Mouse (Mus musculus) hindbrain, embryonic 10.5 days (tissue): ENCODE data around the gene Sdha. TPM values are rescaled to one million over a fixed set of nuclear protein-coding genes. Genes with fewer than 3 reads are reported as not detected.

Experiments used
- DNase-seq: peaks from one replicate; pipeline ENCODE4 v3.0.0-alpha.2; 2017; ENCODE audit warnings: low spot score
- H3K27ac ChIP-seq: fragments of 300-500 bp; sonication (generic); 2 replicates; pipeline ENCODE4 v1.5.1; 2016; ENCODE audit warnings: mild to moderate bottlenecking, moderate library complexity
- H3K27me3 ChIP-seq: fragments of 300-500 bp; sonication (generic); 2 replicates; pipeline ENCODE4 v1.6.1; 2016; ENCODE audit warnings: mild to moderate bottlenecking; ENCODE audit not compliant: poor library complexity, insufficient read depth, severe bottlenecking
- H3K36me3 ChIP-seq: fragments of 300-500 bp; sonication (generic); 2 replicates; pipeline ENCODE4 v1.6.1; 2016; ENCODE audit warnings: mild to moderate bottlenecking, moderate library complexity
- H3K4me1 ChIP-seq: fragments of 300-500 bp; sonication (generic); replicated peaks from 2 replicates; pipeline ENCODE4 v1.6.1; 2016; ENCODE audit warnings: mild to moderate bottlenecking
- H3K4me3 ChIP-seq: fragments of 300-500 bp; sonication (generic); 2 replicates; pipeline ENCODE4 v1.5.1; 2016; ENCODE audit warnings: mild to moderate bottlenecking, moderate library complexity
- H3K9me3 ChIP-seq: fragments of 300-500 bp; sonication (generic); 2 replicates; pipeline ENCODE4 v1.6.1; 2016; ENCODE audit warnings: mild to moderate bottlenecking, moderate library complexity
- WGBS: fragments of 180-500 bp; shearing (Covaris S2); methylation state at CpG from one replicate; pipeline ENCODE4 v1.1.7; 2016; 5-methylcytosine and 5-hydroxymethylcytosine counted together
- polyA plus RNA-seq: library from polyadenylated mRNA; unstranded; fragments of >200 nt; fragmentation: Nextera tagmentation; extraction: Ambion mirVana; gene quantifications from 2 replicates; pipeline ENCODE4 v1.2.1, GENCODE M21; 2016

Sdha gene
- polyA plus RNA-seq, result 221 and 266 TPM in 2 replicates

DNA sequence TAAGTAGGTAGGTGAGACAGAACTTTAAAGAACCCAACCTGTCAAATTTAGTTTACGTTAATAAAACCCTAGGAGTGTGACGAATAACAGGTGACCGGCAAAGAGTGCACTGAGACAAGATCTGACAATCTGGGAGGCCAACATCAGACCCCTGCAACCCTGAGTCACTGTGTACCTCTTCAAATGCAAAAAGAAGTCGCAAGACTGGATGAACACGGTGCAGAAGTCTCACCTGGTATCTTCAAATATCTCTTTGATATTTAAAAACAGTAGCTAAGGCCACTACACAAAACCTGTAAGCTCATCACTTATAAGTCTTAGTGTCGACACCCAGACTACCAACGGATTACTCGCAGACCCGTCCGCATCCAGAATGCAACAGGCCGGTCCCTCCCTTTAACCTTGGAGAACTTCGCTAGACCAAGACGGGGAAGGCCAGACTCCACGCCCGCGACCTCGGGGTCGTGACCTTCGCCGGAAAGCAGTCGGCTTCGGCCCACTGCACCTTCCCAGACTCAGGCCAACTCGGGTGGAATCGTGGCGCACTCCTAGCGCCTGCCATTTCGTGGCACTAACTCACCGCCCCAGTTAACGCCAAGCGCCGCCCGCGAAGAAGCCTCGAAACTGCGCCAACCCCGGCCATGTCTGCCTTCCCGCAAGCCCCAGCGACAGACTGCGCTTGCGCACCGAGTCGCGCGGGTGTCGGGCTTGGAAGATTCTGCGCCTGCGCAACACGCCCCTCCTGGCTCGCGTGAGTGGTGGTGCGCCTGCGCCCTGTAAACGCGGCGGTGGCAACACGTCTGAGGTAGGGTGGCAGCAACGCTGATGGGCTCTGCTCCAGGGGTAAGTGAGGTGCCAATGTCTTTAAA, at the start of gene Sdha, which contains the start of gene Ccdc127:
Gene Sdha (minus strand): TSS at position 715 of the 869 bp plus-strand sequence.
Gene Ccdc127 (plus strand): TSS at position 744 of the 869 bp plus-strand sequence.
- Histone ChIP-seq H3K27ac (peak within 1 kb of the TSS; percentile 95), H3K9me3 (no peaks in the 10 kb centered on the region), H3K36me3 (peaks cover 25% of the 10 kb centered on the region), H3K4me1 (peaks cover 18% of the 10 kb centered on the region), H3K27me3 (no peaks in the 10 kb centered on the region), H3K4me3 (peak within 1 kb of the TSS; percentile 77)
- WGBS, result 3% methylated on average over 57 of the region's 57 CpGs
- peak; percentile 98 for DNase-seq

DNA sequence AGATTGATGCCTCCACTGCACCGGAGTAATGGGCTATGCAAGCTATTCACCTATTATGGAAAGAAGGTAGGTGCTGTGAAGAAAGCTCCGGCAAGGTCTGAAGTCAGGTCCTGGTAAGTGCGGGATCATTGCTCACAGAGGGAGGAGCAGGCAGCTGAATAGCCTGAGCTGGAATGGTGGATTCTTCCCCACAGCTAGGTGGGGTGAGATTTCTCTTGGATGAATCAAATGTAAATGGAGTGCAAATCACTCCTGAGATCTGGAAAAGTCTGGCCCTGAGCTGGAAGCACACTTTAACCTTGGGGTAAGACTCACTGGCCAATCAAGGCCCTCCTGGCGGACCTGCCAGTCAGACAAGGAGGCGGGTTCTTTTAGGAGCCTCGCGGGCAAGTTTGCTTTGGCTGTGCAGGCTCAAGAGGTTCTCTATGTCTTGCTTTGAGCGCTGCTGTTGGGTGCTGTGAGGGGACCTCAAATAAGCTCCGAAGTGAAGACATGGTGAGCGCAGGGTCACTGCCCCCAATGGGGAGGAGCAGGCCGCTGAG, 49.3 kb upstream of the Sdha start, which contains the start of gene Ftl1-ps1:
Gene Ftl1-ps1 (plus strand): TSS at position 397 of the 542 bp plus-strand sequence.
- no peaks in the 10 kb centered on the region for H3K9me3 ChIP-seq
- DNase-seq, result peak; percentile 10
- no peaks in the 10 kb centered on the region for H3K4me1 ChIP-seq
- H3K4me3 ChIP-seq, result no peak within 1 kb of the TSS
- no peaks in the 10 kb centered on the region for H3K36me3 ChIP-seq
- WGBS, result 11% methylated on average over 11 of the region's 11 CpGs
- H3K27me3 ChIP-seq, result peaks cover 4% of the 10 kb centered on the region; the same call in 1 of the 2 replicates
- H3K27ac ChIP-seq, result no peak within 1 kb of the TSS

- 78% methylated on average over 2 of the region's 2 CpGs for WGBS
- Histone ChIP-seq H3K36me3 (no peaks in the 10 kb centered on the region), H3K27ac (no peak overlapping the region), H3K4me3 (no peak overlapping the region; the same call in 1 of the 2 replicates), H3K9me3 (no peaks in the 10 kb centered on the region), H3K27me3 (no peaks in the 10 kb centered on the region), H3K4me1 (no peaks in the 10 kb centered on the region; the same call in 1 of the 2 replicates)
- no peak for DNase-seq
These were observed 41.1 kb upstream of the Sdha start for GRCm38 (mm10) chr13:74391156-74391555.

DNA sequence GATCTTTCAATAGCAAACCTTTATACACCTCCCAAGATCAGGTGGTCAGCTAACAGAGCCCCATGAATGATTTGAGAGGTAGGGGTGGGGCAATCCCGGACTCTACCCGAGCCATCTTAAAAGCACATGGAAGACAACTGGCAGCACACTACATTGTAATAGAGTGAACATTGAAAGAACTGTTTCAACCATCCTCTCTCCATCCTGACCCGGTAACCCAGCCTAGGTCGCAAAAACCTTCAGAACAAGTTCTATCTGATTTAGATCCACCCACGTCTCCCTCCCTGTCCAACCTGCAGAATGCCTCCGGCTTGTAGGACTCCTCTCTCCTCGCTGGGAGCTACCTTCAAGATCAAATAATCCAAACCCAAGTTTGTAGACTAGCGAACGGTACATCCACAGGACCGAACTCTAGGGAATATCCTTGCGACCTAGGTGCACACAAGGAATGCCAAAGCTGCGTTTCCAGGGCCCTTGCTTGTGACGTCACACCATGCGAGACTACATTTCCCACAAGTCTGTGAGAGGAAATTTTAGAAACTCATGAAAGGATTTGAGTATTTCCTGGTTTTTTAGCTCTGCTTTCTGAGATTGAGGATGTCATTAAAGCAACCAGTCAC, 40.4 kb upstream of the Sdha start, which contains the start of gene Zfp72:
Gene Zfp72 (minus strand): TSS at position 466 of the 620 bp plus-strand sequence.
- H3K27me3 ChIP-seq, result no peaks in the 10 kb centered on the region
- peak within 1 kb of the TSS; percentile 68 for H3K4me3 ChIP-seq
- WGBS, result 2% methylated on average over 14 of the region's 14 CpGs
- peak; percentile 55 for DNase-seq
- peak within 1 kb of the TSS; percentile 85 for H3K27ac ChIP-seq
- no peaks in the 10 kb centered on the region for H3K9me3 ChIP-seq
- H3K4me1 ChIP-seq, result no peaks in the 10 kb centered on the region; the same call in 1 of the 2 replicates
- no peaks in the 10 kb centered on the region for H3K36me3 ChIP-seq

DNA sequence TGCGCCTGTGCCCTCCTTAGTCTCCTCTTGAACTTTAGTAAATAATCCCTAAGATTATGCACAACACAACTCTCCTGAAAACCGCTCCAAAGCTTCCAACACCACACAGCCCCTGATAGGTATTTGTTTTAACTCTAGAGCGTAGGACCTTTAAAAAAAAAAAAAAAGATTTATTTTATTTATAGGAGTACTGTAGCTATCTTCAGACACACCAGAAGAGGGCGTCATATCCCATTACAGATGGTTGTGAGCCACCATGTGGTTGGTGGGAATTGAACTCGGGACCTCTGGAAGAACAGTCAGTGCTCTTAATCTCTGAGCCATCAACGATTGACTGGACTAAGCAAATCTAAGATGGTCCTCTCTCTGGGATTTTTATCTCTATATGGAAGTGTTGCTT, 39.6 kb upstream of the Sdha start:
- Histone ChIP-seq H3K4me1 (no peaks in the 10 kb centered on the region; the same call in 1 of the 2 replicates), H3K4me3 (peak overlapping the region; percentile 68), H3K27me3 (no peaks in the 10 kb centered on the region), H3K27ac (no peak overlapping the region), H3K9me3 (no peaks in the 10 kb centered on the region), H3K36me3 (no peaks in the 10 kb centered on the region)
- WGBS, result 72% methylated on average over 6 of the region's 6 CpGs
- no peak for DNase-seq

GRCm38 (mm10) chr13:74382289-74382688, 32.2 kb upstream of the Sdha start:
- no peaks in the 10 kb centered on the region for H3K4me1 ChIP-seq
- no peaks in the 10 kb centered on the region for H3K27me3 ChIP-seq
- H3K4me3 ChIP-seq, result no peak overlapping the region
- H3K36me3 ChIP-seq, result no peaks in the 10 kb centered on the region
- no peaks in the 10 kb centered on the region for H3K9me3 ChIP-seq
- DNase-seq, result no peak
- no peak overlapping the region for H3K27ac ChIP-seq
- WGBS, result 80% methylated on average over 3 of the region's 3 CpGs

- no peaks in the 10 kb centered on the region for H3K4me1 ChIP-seq
- H3K27ac ChIP-seq, result no peak overlapping the region
- no peaks in the 10 kb centered on the region for H3K9me3 ChIP-seq
- no peaks in the 10 kb centered on the region for H3K27me3 ChIP-seq
- no peak overlapping the region for H3K4me3 ChIP-seq
- no peak for DNase-seq
- no peaks in the 10 kb centered on the region for H3K36me3 ChIP-seq
- 82% methylated on average over 10 of the region's 10 CpGs for WGBS
These were observed 31.6 kb upstream of the Sdha start for GRCm38 (mm10) chr13:74381533-74382276.

GRCm38 (mm10) chr13:74363859-74364235, 13.8 kb upstream of the Sdha start, which contains the start of gene Lrrc14b:
Lrrc14b (minus strand) TSS chr13:74364005.
- 90% methylated on average over 8 of the region's 8 CpGs for WGBS
- Histone ChIP-seq H3K4me1 (no peaks in the 10 kb centered on the region), H3K27me3 (no peaks in the 10 kb centered on the region), H3K27ac (no peak within 1 kb of the TSS), H3K4me3 (no peak within 1 kb of the TSS), H3K9me3 (no peaks in the 10 kb centered on the region), H3K36me3 (peaks cover 46% of the 10 kb centered on the region)
- no peak for DNase-seq

GRCm38 (mm10) chr13:74363176-74363858, 13.2 kb upstream of the Sdha start:
- WGBS, result 92% methylated on average over 13 of the region's 13 CpGs
- H3K27ac ChIP-seq, result no peak overlapping the region
- H3K4me1 ChIP-seq, result no peaks in the 10 kb centered on the region
- no peaks in the 10 kb centered on the region for H3K9me3 ChIP-seq
- no peak for DNase-seq
- no peak overlapping the region for H3K4me3 ChIP-seq
- H3K36me3 ChIP-seq, result peaks cover 51% of the 10 kb centered on the region
- H3K27me3 ChIP-seq, result no peaks in the 10 kb centered on the region

DNA sequence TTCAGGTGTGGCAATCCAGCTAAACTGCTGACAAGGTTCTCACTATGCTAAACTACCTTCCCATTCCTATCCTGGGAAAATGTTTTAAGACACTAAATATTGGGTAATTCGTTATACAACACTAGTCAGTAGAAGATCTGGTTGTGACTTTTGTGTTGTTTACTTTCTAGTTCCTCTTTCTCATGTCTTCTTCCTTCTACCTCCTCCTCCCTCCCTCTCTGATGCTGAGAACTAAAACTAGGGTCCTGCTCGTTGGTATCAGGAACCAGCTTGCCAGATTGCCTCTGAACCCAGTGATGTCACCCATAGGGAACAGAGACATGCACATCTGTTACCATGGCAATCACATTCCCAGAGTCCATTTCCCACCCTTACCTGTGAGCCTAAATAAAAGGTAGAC, 12.1 kb upstream of the Sdha start:
- Histone ChIP-seq H3K4me1 (no peaks in the 10 kb centered on the region), H3K27me3 (no peaks in the 10 kb centered on the region), H3K27ac (no peak overlapping the region), H3K36me3 (peaks cover 62% of the 10 kb centered on the region), H3K9me3 (no peaks in the 10 kb centered on the region), H3K4me3 (no peak overlapping the region)
- DNase-seq, result no peak
- WGBS, result 83% methylated on average over 2 of the region's 2 CpGs

- Histone ChIP-seq H3K36me3 (peaks cover 90% of the 10 kb centered on the region), H3K4me1 (no peaks in the 10 kb centered on the region), H3K27ac (no peak overlapping the region), H3K4me3 (no peak overlapping the region), H3K27me3 (no peaks in the 10 kb centered on the region), H3K9me3 (no peaks in the 10 kb centered on the region)
- WGBS, result 94% methylated on average over 13 of the region's 13 CpGs
- DNase-seq, result no peak
These were observed 6.4 kb upstream of the Sdha start for GRCm38 (mm10) chr13:74356491-74356890.

DNA sequence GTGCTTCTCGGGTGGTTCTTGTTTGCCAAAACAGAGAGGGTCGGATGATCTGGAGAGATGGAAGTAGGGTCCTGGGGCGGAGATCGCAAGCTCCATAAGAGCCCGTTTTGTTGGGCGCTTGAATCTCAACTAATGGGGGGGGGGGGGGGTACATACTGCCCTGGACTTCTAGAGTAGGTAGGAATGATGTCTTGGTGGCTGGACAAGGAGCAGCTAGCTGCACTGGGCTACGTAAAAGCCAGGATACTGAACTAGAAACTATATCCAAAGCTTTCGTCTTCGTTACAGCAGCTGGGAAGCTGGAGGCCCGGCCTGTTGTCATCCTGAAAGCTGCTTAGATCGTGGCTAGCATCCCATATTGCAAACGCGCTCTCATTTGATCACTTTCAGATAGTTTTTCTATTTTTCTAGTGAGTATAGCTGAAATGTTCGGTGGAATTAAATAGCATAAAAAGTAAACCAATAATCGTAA, 391 bp upstream of the Sdha start:
- Histone ChIP-seq H3K36me3 (peaks cover 30% of the 10 kb centered on the region), H3K27me3 (no peaks in the 10 kb centered on the region), H3K27ac (peak overlapping the region; percentile 95), H3K9me3 (no peaks in the 10 kb centered on the region), H3K4me3 (peak overlapping the region; percentile 77), H3K4me1 (peaks cover 18% of the 10 kb centered on the region)
- 2% methylated on average over 15 of the region's 15 CpGs for WGBS
- no peak for DNase-seq
